Mouse (Mus musculus) neural tube, embryonic 12.5 days (tissue): ENCODE data around the gene Akap6. TPM values are rescaled to one million over a fixed set of nuclear protein-coding genes. Genes with fewer than 3 reads are reported as not detected.

Source experiments
- ATAC-seq: fragments of 200-750 bp; cut with Nextera tagmentation; 2 replicates; pipeline ENCODE4 v1.8.0; 2017; ENCODE audit warnings: low read depth, mild to moderate bottlenecking, moderate TSS enrichment, moderate library complexity; ENCODE audit not compliant: low FRiP score
- H3K27ac ChIP-seq: fragments of 300-500 bp; sonication (generic); 2 replicates; pipeline ENCODE4 v1.5.1; 2016
- H3K27me3 ChIP-seq: fragments of 300-500 bp; sonication (generic); replicated peaks from 2 replicates; pipeline ENCODE4 v1.6.1; 2016; ENCODE audit warnings: mild to moderate bottlenecking
- H3K36me3 ChIP-seq: fragments of 300-500 bp; sonication (generic); 2 replicates; pipeline ENCODE4 v1.6.1; 2016; ENCODE audit warnings: mild to moderate bottlenecking
- H3K4me1 ChIP-seq: fragments of 300-500 bp; sonication (generic); 2 replicates; pipeline ENCODE4 v1.6.1; 2016
- H3K4me2 ChIP-seq: fragments of 300-500 bp; sonication (generic); replicated peaks from 2 replicates; pipeline ENCODE4 v1.6.1; 2016; ENCODE audit warnings: mild to moderate bottlenecking
- H3K4me3 ChIP-seq: fragments of 300-500 bp; sonication (generic); 2 replicates; pipeline ENCODE4 v1.5.1; 2016
- H3K9ac ChIP-seq: fragments of 300-500 bp; sonication (generic); 2 replicates; pipeline ENCODE4 v1.6.1; 2016; ENCODE audit warnings: mild to moderate bottlenecking
- H3K9me3 ChIP-seq: fragments of 300-500 bp; sonication (generic); 2 replicates; pipeline ENCODE4 v1.6.1; 2016; ENCODE audit warnings: mild to moderate bottlenecking
- WGBS: fragments of 180-500 bp; shearing (Covaris S2); methylation state at CpG from one replicate; pipeline ENCODE4 v1.1.7; 2016; 5-methylcytosine and 5-hydroxymethylcytosine counted together
- polyA plus RNA-seq: library from polyadenylated mRNA; unstranded; fragments of >200 nt; fragmentation: Nextera tagmentation; extraction: Ambion mirVana; gene quantifications from 2 replicates; pipeline ENCODE4 v1.2.1, GENCODE M21; 2016

Gene Akap6
- polyA plus RNA-seq, 1 experiment from 2014 or later, result 29.5 TPM

GRCm38 (mm10) chr12:52697407-52698109 is 1.6 kb upstream of the Akap6 start:
- H3K9me3 ChIP-seq, result 0 out of 2 replicates have a peak, but pooled peaks cover 3% of the 10 kb centered on the region
- ATAC-seq, result no peak
- peaks cover 25% of the 10 kb centered on the region for H3K4me1 ChIP-seq
- H3K4me3 ChIP-seq, result no peak overlapping the region
- 74% methylated on average over 3 of the region's 3 CpGs for WGBS
- H3K27me3 ChIP-seq, result no peaks in the 10 kb centered on the region
- H3K36me3 ChIP-seq, result no peaks in the 10 kb centered on the region
- H3K9ac ChIP-seq, result no peak overlapping the region
- peak overlapping the region; percentile 66 for H3K27ac ChIP-seq
- peak overlapping the region; percentile 64 for H3K4me2 ChIP-seq

GRCm38 (mm10) chr12:52698276-52698930 is 780 bp upstream of the Akap6 start:
- peak; percentile 65; the same call in 1 of the 2 replicates for ATAC-seq
- H3K4me3 ChIP-seq, result no peak overlapping the region
- H3K36me3 ChIP-seq, result no peaks in the 10 kb centered on the region
- peaks cover 30% of the 10 kb centered on the region for H3K4me1 ChIP-seq
- H3K27me3 ChIP-seq, result no peaks in the 10 kb centered on the region
- H3K4me2 ChIP-seq, result peak overlapping the region; percentile 64
- 16% methylated on average over 5 of the region's 5 CpGs for WGBS
- H3K9ac ChIP-seq, result no peak overlapping the region
- H3K27ac ChIP-seq, result peak overlapping the region; percentile 66
- H3K9me3 ChIP-seq, result 0 out of 2 replicates have a peak, but pooled peaks cover 3% of the 10 kb centered on the region

GRCm38 (mm10) chr12:52699961-52700696 is 946 bp downstream of the Akap6 start:
- Histone ChIP-seq H3K4me1 (peaks cover 30% of the 10 kb centered on the region), H3K9ac (peak overlapping the region; percentile 56)
- peak; percentile 30; the same call in 1 of the 2 replicates for ATAC-seq

DNA sequence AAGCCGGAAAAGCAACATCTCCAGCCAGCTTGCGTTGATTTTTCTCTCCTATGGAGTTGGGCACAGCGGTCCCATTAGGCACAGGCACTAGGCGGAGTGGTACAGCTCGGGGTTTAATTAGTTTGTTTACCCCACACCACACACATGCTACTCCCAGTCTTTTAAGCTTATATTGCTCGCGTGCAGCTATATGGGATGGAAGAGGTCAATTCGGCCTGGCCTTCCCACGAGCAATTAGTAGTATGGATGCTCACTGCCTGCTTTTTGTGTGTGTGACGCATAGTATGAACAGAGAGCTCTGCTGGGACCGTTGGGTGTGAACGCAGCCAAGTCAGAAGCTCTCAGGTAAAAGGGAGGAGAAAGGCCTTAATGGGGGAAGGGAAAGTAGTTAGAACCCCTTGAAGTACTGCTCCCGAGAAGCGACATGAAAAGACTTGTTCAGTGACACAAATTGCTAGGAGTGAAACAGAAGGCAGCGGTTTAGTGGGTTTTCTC is 1.6 kb downstream of the Akap6 start:
- peaks cover 30% of the 10 kb centered on the region for H3K4me1 ChIP-seq
- H3K27ac ChIP-seq, result 0 out of 2 replicates have a peak overlapping the region, but pooled peaks have one; percentile 7
- peak overlapping the region; percentile 44 for H3K4me3 ChIP-seq
- peak; percentile 27; the same call in 1 of the 2 replicates for ATAC-seq
- H3K27me3 ChIP-seq, result no peaks in the 10 kb centered on the region
- H3K4me2 ChIP-seq, result peak overlapping the region; percentile 64
- H3K36me3 ChIP-seq, result 0 out of 2 replicates have a peak, but pooled peaks cover 2% of the 10 kb centered on the region
- peak overlapping the region; percentile 56 for H3K9ac ChIP-seq
- 0 out of 2 replicates have a peak, but pooled peaks cover 3% of the 10 kb centered on the region for H3K9me3 ChIP-seq
- WGBS, result 7% methylated on average over 15 of the region's 15 CpGs

More at GRCm38 (mm10) chr12:52699961-52700696, 946 bp downstream of the Akap6 start:
- no peaks in the 10 kb centered on the region for H3K27me3 ChIP-seq
- H3K4me3 ChIP-seq, result peak overlapping the region; percentile 44
- H3K27ac ChIP-seq, result peak overlapping the region; percentile 28
- H3K4me2 ChIP-seq, result peak overlapping the region; percentile 64
- H3K9me3 ChIP-seq, result 0 out of 2 replicates have a peak, but pooled peaks cover 3% of the 10 kb centered on the region
- no peaks in the 10 kb centered on the region for H3K36me3 ChIP-seq
- WGBS, result 16% methylated on average over 15 of the region's 15 CpGs

- peak overlapping the region; percentile 64 for H3K4me2 ChIP-seq
- WGBS, result 9% methylated on average over 9 of the region's 9 CpGs
- peak overlapping the region; percentile 44 for H3K4me3 ChIP-seq
- 0 out of 2 replicates have a peak, but pooled peaks cover 3% of the 10 kb centered on the region for H3K36me3 ChIP-seq
- peak; percentile 15; the same call in 1 of the 2 replicates for ATAC-seq
- H3K9me3 ChIP-seq, result 0 out of 2 replicates have a peak, but pooled peaks cover 3% of the 10 kb centered on the region
- H3K27ac ChIP-seq, result 0 out of 2 replicates have a peak overlapping the region, but pooled peaks have one; percentile 7
- no peaks in the 10 kb centered on the region for H3K27me3 ChIP-seq
- peaks cover 30% of the 10 kb centered on the region for H3K4me1 ChIP-seq
- H3K9ac ChIP-seq, result peak overlapping the region; percentile 56
Measured at GRCm38 (mm10) chr12:52701201-52701641, 2.0 kb downstream of the Akap6 start.

DNA sequence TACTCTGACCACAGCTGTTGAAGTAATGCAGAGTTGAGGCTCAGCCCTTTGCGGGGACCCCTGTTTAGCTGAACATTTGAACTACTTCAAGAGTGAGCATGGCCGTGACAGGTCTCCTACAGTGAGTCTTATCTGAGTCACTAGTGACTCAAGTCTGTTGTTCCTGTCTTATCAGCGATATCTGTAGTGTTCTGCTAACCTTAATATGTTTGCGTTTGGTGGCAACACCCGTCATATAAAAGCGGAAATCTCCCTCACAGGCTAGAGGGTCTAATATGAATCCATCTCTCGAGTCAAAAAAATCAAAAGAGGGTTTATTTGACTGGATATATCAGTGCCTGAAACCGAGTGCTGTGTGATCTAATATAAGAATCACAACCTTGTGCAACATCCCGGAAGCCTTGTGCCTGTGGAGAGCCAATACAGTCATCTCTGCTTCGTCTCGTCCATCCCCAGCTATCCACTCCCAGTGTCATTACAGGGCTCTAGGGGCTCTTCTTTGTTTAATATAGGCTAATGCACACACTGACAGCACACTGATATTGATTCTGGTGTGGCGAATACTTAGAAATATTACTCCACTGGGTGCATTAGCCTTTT is 3.3 kb downstream of the Akap6 start:
- Histone ChIP-seq H3K4me3 (no peak overlapping the region), H3K27me3 (no peaks in the 10 kb centered on the region), H3K27ac (no peak overlapping the region), H3K4me1 (peaks cover 29% of the 10 kb centered on the region), H3K9ac (0 out of 2 replicates have a peak overlapping the region, but pooled peaks have one; percentile 9), H3K9me3 (no peaks in the 10 kb centered on the region), H3K36me3 (0 out of 2 replicates have a peak, but pooled peaks cover 3% of the 10 kb centered on the region), H3K4me2 (peak overlapping the region; percentile 64)
- WGBS, result 79% methylated on average over 12 of the region's 12 CpGs
- no peak for ATAC-seq

DNA sequence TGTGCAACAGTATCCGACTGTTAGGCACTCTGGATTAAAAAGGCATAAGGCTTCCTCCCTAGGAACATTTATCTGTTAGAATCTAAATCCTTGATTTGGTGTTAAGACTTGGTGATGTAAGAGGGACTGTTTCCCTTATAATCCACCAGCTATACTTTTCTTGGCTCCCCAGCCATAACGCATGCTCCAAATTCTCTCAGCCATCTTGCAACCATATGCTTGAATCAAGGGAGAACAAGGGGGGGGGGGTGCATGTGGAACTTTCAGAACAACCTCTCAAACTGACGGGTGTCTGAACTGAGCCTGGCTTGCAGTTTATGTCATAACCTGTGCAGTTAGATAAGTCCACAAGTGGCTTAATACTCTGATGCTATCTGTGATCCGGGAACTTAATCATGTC is 4.9 kb downstream of the Akap6 start:
- peaks cover 16% of the 10 kb centered on the region for H3K4me1 ChIP-seq
- no peak overlapping the region for H3K9ac ChIP-seq
- 0 out of 2 replicates have a peak, but pooled peaks cover 3% of the 10 kb centered on the region for H3K36me3 ChIP-seq
- H3K9me3 ChIP-seq, result no peaks in the 10 kb centered on the region
- no peaks in the 10 kb centered on the region for H3K27me3 ChIP-seq
- H3K4me2 ChIP-seq, result peak overlapping the region; percentile 4; the same call in 1 of the 2 replicates
- 73% methylated on average over 4 of the region's 4 CpGs for WGBS
- no peak overlapping the region for H3K27ac ChIP-seq
- H3K4me3 ChIP-seq, result no peak overlapping the region
- ATAC-seq, result no peak

- H3K4me2 ChIP-seq, result no peak overlapping the region
- H3K9ac ChIP-seq, result no peak overlapping the region
- H3K27ac ChIP-seq, result no peak overlapping the region
- no peaks in the 10 kb centered on the region for H3K27me3 ChIP-seq
- 0 out of 2 replicates have a peak, but pooled peaks cover 3% of the 10 kb centered on the region for H3K36me3 ChIP-seq
- no peak overlapping the region for H3K4me3 ChIP-seq
- H3K9me3 ChIP-seq, result no peaks in the 10 kb centered on the region
- no peak for ATAC-seq
- H3K4me1 ChIP-seq, result peaks cover 16% of the 10 kb centered on the region
- 54% methylated on average over 3 of the region's 3 CpGs for WGBS
Measured at GRCm38 (mm10) chr12:52704810-52705209, 5.6 kb downstream of the Akap6 start.

GRCm38 (mm10) chr12:52711382-52711781 is 12.2 kb downstream of the Akap6 start:
- no peaks in the 10 kb centered on the region; the same call in 1 of the 2 replicates for H3K4me1 ChIP-seq
- 89% methylated on average over 3 of the region's 3 CpGs for WGBS
- H3K4me2 ChIP-seq, result no peak overlapping the region
- H3K4me3 ChIP-seq, result no peak overlapping the region
- no peak overlapping the region for H3K9ac ChIP-seq
- no peaks in the 10 kb centered on the region for H3K27me3 ChIP-seq
- no peak for ATAC-seq
- no peak overlapping the region for H3K27ac ChIP-seq
- H3K9me3 ChIP-seq, result no peaks in the 10 kb centered on the region
- no peaks in the 10 kb centered on the region; the same call in 1 of the 2 replicates for H3K36me3 ChIP-seq

GRCm38 (mm10) chr12:52711857-52712640 is 12.9 kb downstream of the Akap6 start:
- no peak overlapping the region for H3K27ac ChIP-seq

More at GRCm38 (mm10) chr12:52711857-52712640, 12.9 kb downstream of the Akap6 start:
- Histone ChIP-seq H3K4me2 (no peak overlapping the region), H3K9ac (no peak overlapping the region), H3K36me3 (no peaks in the 10 kb centered on the region; the same call in 1 of the 2 replicates), H3K4me1 (no peaks in the 10 kb centered on the region; the same call in 1 of the 2 replicates), H3K9me3 (no peaks in the 10 kb centered on the region), H3K27me3 (no peaks in the 10 kb centered on the region), H3K4me3 (no peak overlapping the region)
- ATAC-seq, result no peak
- 77% methylated on average over 7 of the region's 7 CpGs for WGBS
